Mouse (Mus musculus) myocyte (in vitro differentiated cells): ENCODE data around the gene Brf1. TPM values are rescaled to one million over a fixed set of nuclear protein-coding genes. Genes with fewer than 3 reads are reported as not detected.

Experiments used
- H3K27me3 ChIP-seq: one replicate; pipeline ENCODE4 v1.6.1; 2011; ENCODE audit not compliant: control insufficient read depth, insufficient read depth, insufficient read length
- H3K36me3 ChIP-seq: one replicate; pipeline ENCODE4 v1.6.1; 2011; ENCODE audit not compliant: control insufficient read depth, insufficient read depth
- H3K4me2 ChIP-seq: one replicate; pipeline ENCODE4 v1.6.1; 2011; ENCODE audit warnings: low read depth, control low read depth
- H3K4me3 ChIP-seq: one replicate; pipeline ENCODE4 v1.5.1; 2011; ENCODE audit warnings: mild to moderate bottlenecking, control low read depth, moderate library complexity
- H3K79me2 ChIP-seq: one replicate; pipeline ENCODE4 v1.6.1; 2011; ENCODE audit not compliant: control insufficient read depth, insufficient read depth
- H3ac ChIP-seq: one replicate; pipeline ENCODE4 v1.6.1; 2011; ENCODE audit not compliant: control insufficient read depth, insufficient read length
- CEBPB ChIP-seq: IDR thresholded peaks from 2 replicates; pipeline ENCODE4 v1.6.1; 2011; ENCODE audit warnings: mild to moderate bottlenecking, moderate library complexity; ENCODE audit not compliant: poor library complexity, insufficient read depth, severe bottlenecking
- E2F4 ChIP-seq: IDR thresholded peaks from one replicate; pipeline ENCODE4 v1.6.1; 2011; ENCODE audit warnings: mild to moderate bottlenecking, control low read depth, moderate library complexity; ENCODE audit not compliant: insufficient read depth
- MAX ChIP-seq: IDR thresholded peaks from one replicate; pipeline ENCODE4 v1.6.1; 2011; ENCODE audit warnings: low read depth, mild to moderate bottlenecking, control low read depth
- MYOD1 ChIP-seq, 3 experiments: IDR thresholded peaks; one replicate each; pipeline ENCODE4 v1.6.1; 2011; ENCODE audit warnings: control low read depth in 2 of 3, low read depth in 2 of 3, mild to moderate bottlenecking in 2 of 3, moderate library complexity in 1 of 3; ENCODE audit not compliant: insufficient read length in 2 of 3, control insufficient read depth in 1 of 3
- MYOG ChIP-seq, 3 experiments: IDR thresholded peaks; one replicate each; pipeline ENCODE4 v1.6.1; 2011; ENCODE audit warnings: control low read depth in 2 of 3, low read depth in 2 of 3, mild to moderate bottlenecking in 2 of 3; ENCODE audit not compliant: insufficient read length in 2 of 3, control insufficient read depth in 1 of 3, insufficient read depth in 1 of 3
- POLR2A ChIP-seq: IDR thresholded peaks from one replicate; pipeline ENCODE4 v1.6.1; 2011; ENCODE audit warnings: low read depth, mild to moderate bottlenecking, control low read depth, moderate library complexity; ENCODE audit not compliant: insufficient read length
- POLR2AphosphoS2 ChIP-seq: IDR thresholded peaks from one replicate; pipeline ENCODE4 v1.6.1; 2011; ENCODE audit warnings: low read depth, control low read depth; ENCODE audit not compliant: insufficient read length
- REST ChIP-seq: IDR thresholded peaks from one replicate; pipeline ENCODE4 v1.6.1; 2011; ENCODE audit warnings: mild to moderate bottlenecking, control low read depth, moderate library complexity; ENCODE audit not compliant: insufficient read depth, insufficient read length
- SRF ChIP-seq: IDR thresholded peaks from one replicate; pipeline ENCODE4 v1.6.1; 2011; ENCODE audit warnings: low read depth; ENCODE audit not compliant: control insufficient read depth, insufficient read length
- TCF12 ChIP-seq: IDR thresholded peaks from one replicate; pipeline ENCODE4 v1.6.1; 2011; ENCODE audit warnings: mild to moderate bottlenecking, control low read depth; ENCODE audit not compliant: poor library complexity, insufficient read depth, severe bottlenecking
- TCF3 ChIP-seq: IDR thresholded peaks from one replicate; pipeline ENCODE4 v1.6.1; 2011; ENCODE audit warnings: low read depth, control low read depth; ENCODE audit not compliant: insufficient read length
- USF1 ChIP-seq: IDR thresholded peaks from one replicate; pipeline ENCODE4 v1.6.1; 2011; ENCODE audit warnings: low read depth, mild to moderate bottlenecking, control low read depth, moderate library complexity
- polyA plus RNA-seq: library from polyadenylated mRNA; unstranded; fragments of >200 nt; fragmentation: generic; extraction: Trizol; gene quantifications from one replicate; pipeline ENCODE4 v1.2.1, GENCODE M21; 2012; ENCODE audit warnings: missing spikeins

Brf1 gene
- polyA plus RNA-seq, 1 experiment = 27.9 TPM

DNA sequence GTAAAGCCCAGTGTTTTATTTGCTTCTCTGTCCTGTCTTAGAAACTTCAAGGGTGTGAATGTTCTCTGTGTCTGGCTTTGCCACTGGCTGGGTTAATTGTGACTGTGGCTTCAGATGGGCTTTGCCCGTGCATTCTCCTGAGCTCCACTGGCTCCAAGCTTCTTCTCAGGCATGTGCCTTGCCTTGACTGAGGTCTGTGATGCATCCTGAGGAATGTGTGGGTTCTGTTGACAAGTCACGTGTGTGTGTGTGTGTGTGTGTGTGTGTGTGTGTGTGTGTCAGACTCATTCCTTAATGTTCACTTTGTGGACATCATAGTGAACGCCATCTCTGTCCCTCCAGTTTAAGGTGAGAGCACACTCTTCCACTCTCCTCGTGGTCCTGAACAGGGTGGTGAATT lies 18.3 kb upstream of the Brf1 start:
- peak overlapping the region; percentile 96 for H3K4me2 ChIP-seq
- peaks cover 80% of the 10 kb centered on the region for H3K79me2 ChIP-seq
- H3ac ChIP-seq = no peak overlapping the region
- no peaks in the 10 kb centered on the region for H3K36me3 ChIP-seq
- no peaks in the 10 kb centered on the region for H3K27me3 ChIP-seq
- H3K4me3 ChIP-seq = no peak overlapping the region
- no peak for TF ChIP-seq REST
- peak; percentile 68 for TF ChIP-seq USF1
- TF ChIP-seq E2F4 = no peak
- TF ChIP-seq POLR2AphosphoS2 = no peak
- TF ChIP-seq MYOG (IDR thresholded peaks at IDR 0.05; ENCODE audit: control insufficient read depth in 1 of 3, insufficient read depth in 1 of 3, insufficient read length in 2 of 3, low read depth in 2 of 3) = no peak
- no peak for TF ChIP-seq TCF3

DNA sequence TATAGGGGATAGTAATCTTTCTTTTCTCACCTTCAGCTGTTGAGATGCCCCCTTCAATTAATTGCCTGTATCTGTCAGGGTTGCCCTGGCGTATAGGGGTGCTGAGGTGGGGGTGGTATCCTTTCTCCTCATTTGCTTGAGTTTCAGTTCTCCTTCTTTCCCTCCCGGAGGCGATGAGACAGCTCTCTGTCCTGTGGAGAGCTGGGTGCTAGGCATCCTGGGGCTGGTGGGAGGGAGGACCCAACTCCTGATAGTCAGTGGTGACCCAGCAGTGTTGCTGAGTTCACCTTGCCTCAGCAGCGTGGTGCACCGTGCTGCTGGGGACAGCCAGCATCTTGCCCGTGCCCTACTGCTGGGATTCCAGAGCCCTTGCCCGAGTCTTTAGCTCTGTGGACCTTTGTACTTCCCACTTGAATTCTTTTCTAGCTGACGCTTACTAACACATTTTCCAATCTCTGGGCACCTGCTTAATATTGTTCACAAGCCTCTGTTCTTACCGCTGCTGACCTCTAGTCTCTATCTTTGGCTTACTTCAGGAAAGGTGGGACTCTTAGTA lies 17.0 kb upstream of the Brf1 start:
- no peaks in the 10 kb centered on the region for H3K36me3 ChIP-seq
- H3K4me2 ChIP-seq = peak overlapping the region; percentile 96
- H3K27me3 ChIP-seq = no peaks in the 10 kb centered on the region
- H3K79me2 ChIP-seq = peaks cover 75% of the 10 kb centered on the region
- peak; percentile 39 for TF ChIP-seq POLR2A
- TF ChIP-seq POLR2AphosphoS2 = no peak
- H3K4me3 ChIP-seq = peak overlapping the region; percentile 54
- no peak overlapping the region for H3ac ChIP-seq

DNA sequence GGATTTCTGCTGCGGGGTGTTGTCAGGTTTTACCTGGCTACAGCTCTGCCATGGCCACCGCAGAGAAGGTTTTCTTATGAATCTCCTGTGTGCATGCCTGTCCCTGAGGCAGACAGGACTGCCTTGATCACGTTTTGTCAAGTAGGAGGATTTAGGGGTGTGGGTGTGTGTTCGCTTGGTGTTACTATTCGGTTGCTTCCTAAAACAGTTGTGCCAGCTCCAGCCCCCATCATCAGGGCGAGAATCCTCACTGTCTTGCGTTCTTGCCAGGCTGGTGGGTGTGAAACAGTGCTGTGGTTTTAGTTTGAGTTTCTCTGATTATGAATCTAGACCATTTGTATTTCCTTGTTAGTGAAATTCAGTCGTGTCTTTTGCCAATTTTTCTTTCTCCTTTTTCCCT lies 16.5 kb upstream of the Brf1 start:
- Histone ChIP-seq H3ac (peak overlapping the region; percentile 5), H3K79me2 (peaks cover 73% of the 10 kb centered on the region), H3K4me2 (peak overlapping the region; percentile 96), H3K36me3 (no peaks in the 10 kb centered on the region), H3K4me3 (peak overlapping the region; percentile 54), H3K27me3 (no peaks in the 10 kb centered on the region)
- TF ChIP-seq TCF12 (no peak), TCF3 (no peak), MAX (no peak), E2F4 (no peak), POLR2AphosphoS2 (no peak), SRF (no peak), REST (no peak), MYOD1 (IDR thresholded peaks at IDR 0.05; ENCODE audit: control insufficient read depth in 1 of 3, insufficient read length in 2 of 3, low read depth in 2 of 3) (no peak), MYOG (IDR thresholded peaks at IDR 0.05; ENCODE audit: control insufficient read depth in 1 of 3, insufficient read depth in 1 of 3, insufficient read length in 2 of 3, low read depth in 2 of 3) (no peak), CEBPB (no peak), POLR2A (no peak), USF1 (no peak)

DNA sequence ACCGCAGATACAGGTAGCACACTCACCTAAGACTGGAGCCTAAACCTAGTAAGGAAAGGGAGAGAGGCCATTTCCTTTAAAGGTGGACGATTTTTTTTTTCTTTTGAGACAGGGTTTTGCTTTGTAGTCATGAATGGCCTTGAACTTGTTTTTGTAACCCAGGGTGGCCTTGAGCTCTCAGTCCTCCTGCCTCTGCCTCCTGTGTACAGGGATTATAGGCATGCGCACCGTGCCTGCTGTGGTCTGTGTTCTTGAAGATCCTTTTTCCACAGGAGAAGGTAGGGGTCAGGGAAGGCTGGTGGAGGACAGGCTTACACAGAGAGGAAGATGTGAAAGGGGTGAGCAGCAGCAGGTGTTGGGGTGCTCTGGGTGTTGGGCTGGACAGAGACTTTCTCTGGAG lies 15.5 kb upstream of the Brf1 start:
- TF ChIP-seq E2F4 = no peak
- no peak for TF ChIP-seq CEBPB
- TF ChIP-seq REST = no peak
- no peaks in the 10 kb centered on the region for H3K36me3 ChIP-seq
- no peaks in the 10 kb centered on the region for H3K27me3 ChIP-seq
- H3K4me2 ChIP-seq = peak overlapping the region; percentile 88
- peak overlapping the region; percentile 95 for H3ac ChIP-seq
- peaks cover 65% of the 10 kb centered on the region for H3K79me2 ChIP-seq
- peak overlapping the region; percentile 54 for H3K4me3 ChIP-seq

- peaks cover 54% of the 10 kb centered on the region for H3K79me2 ChIP-seq
- H3K27me3 ChIP-seq = no peaks in the 10 kb centered on the region
- H3ac ChIP-seq = peak overlapping the region; percentile 95
- TF ChIP-seq MYOD1 (IDR thresholded peaks at IDR 0.05; ENCODE audit: control insufficient read depth in 1 of 3, insufficient read length in 2 of 3, low read depth in 2 of 3) = peak in 2 of 3 experiments; percentile 3 to 48
- TF ChIP-seq TCF12 = no peak
- TF ChIP-seq MAX = no peak
- no peak for TF ChIP-seq CEBPB
- no peak for TF ChIP-seq TCF3
- peak; percentile 56 for TF ChIP-seq POLR2A
- no peak for TF ChIP-seq SRF
- TF ChIP-seq POLR2AphosphoS2 = peak; percentile 31
- TF ChIP-seq MYOG (IDR thresholded peaks at IDR 0.05; ENCODE audit: control insufficient read depth in 1 of 3, insufficient read depth in 1 of 3, insufficient read length in 2 of 3, low read depth in 2 of 3) = peak in 1 of 3 experiments; percentile 21
- peak overlapping the region; percentile 88 for H3K4me2 ChIP-seq
- no peaks in the 10 kb centered on the region for H3K36me3 ChIP-seq
- peak overlapping the region; percentile 54 for H3K4me3 ChIP-seq
Observed at GRCm38 (mm10) chr12:113014561-113015556, 14.4 kb upstream of the Brf1 start.
